Mouse (Mus musculus): ENCODE data around the gene Aurkaip1.

DNA sequence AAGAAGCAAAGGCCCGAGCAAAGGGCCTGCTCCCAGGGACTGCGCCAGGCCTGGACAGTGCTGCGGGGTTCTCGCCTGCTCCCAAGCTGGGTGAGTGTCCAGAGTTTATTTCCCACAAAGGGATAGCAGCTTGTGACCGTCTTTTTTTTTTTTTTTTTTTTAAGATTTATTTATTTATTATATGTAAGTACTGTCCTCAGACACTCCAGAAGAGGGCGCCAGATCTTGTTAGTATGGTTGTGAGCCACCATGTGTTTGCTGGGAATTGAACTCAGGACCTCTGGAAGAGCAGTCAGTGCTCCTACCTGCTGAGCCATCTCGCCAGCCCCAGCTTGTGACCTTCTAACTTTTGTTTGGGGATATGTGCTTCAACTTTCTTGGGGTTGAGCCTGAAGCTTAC, 10.0 kb upstream of the Aurkaip1 start:
- TF ChIP-seq CTCF (conservative IDR thresholded peaks at IDR 0.05; ENCODE audit: low read length): no peak; the same call in 1 of the 2 replicates
- no peak for TF ChIP-seq NANOG (IDR thresholded peaks at IDR 0.05; ENCODE audit: borderline replicate concordance, low read length)
